Mouse (Mus musculus): ENCODE measurements around the gene Msantd2.

- no peak for TF ChIP-seq CTCF (IDR thresholded peaks at IDR 0.05; ENCODE audit: low read depth)
- no peak for TF ChIP-seq EP300 (IDR thresholded peaks at IDR 0.05; ENCODE audit: low read depth)
Measured at GRCm38 (mm10) chr9:37569231-37569835, 80.2 kb downstream of the Msantd2 start.
